Mouse (Mus musculus) lung, adult 2 months (tissue): ENCODE measurements around the gene Neu1.
"Not testable (repeated sequence)": the region's sequence is repeated elsewhere in the genome, so short reads cannot be mapped to it uniquely, and the experiment has no call there.

ENCODE experiments used
- CTCF ChIP-seq: fragments of 200-500 bp; IDR thresholded peaks from 2 replicates; pipeline ENCODE4 v1.5.1; 2011; ENCODE audit warnings: mild to moderate bottlenecking, low read length, control low read depth; ENCODE audit not compliant: insufficient read depth
- POLR2A ChIP-seq: fragments of 200-500 bp; IDR thresholded peaks from 2 replicates; pipeline ENCODE4 v1.6.1; 2011; ENCODE audit warnings: low read depth, mild to moderate bottlenecking, control low read depth, low read length, borderline replicate concordance; ENCODE audit errors: extremely low read depth

- not testable (repeated sequence) for TF ChIP-seq POLR2A, CTCF
Measured at GRCm38 (mm10) chr17:34957966-34958365, 26.9 kb downstream of the Neu1 start.
